Mouse (Mus musculus) limb, embryonic 13.5 days (tissue): Measurements from ENCODE around the gene Gli2. TPM values are rescaled to one million over a fixed set of nuclear protein-coding genes. Genes with fewer than 3 reads are reported as not detected.

Source experiments
- ATAC-seq: fragments of 200-750 bp; cut with Nextera tagmentation; 2 replicates; pipeline ENCODE4 v1.8.0; 2017; ENCODE audit warnings: low read depth, moderate number of reproducible peaks, moderate TSS enrichment; ENCODE audit not compliant: low FRiP score
- H3K27ac ChIP-seq: fragments of 300-500 bp; sonication (generic); 2 replicates; pipeline ENCODE4 v1.5.1; 2015; ENCODE audit warnings: inconsistent platforms, mild to moderate bottlenecking, moderate library complexity
- H3K27me3 ChIP-seq: fragments of 300-500 bp; sonication (generic); 2 replicates; pipeline ENCODE4 v1.6.1; 2015; ENCODE audit warnings: mild to moderate bottlenecking, inconsistent platforms
- H3K36me3 ChIP-seq: fragments of 300-500 bp; sonication (generic); 2 replicates; pipeline ENCODE4 v1.6.1; 2015; ENCODE audit warnings: inconsistent platforms, mild to moderate bottlenecking, moderate library complexity
- H3K4me1 ChIP-seq: fragments of 300-500 bp; sonication (generic); 2 replicates; pipeline ENCODE4 v1.6.1; 2015; ENCODE audit warnings: inconsistent platforms
- H3K4me2 ChIP-seq: fragments of 300-500 bp; sonication (generic); replicated peaks from 2 replicates; pipeline ENCODE4 v1.6.1; 2015; ENCODE audit warnings: inconsistent platforms, mild to moderate bottlenecking, moderate library complexity
- H3K4me3 ChIP-seq: fragments of 300-500 bp; sonication (generic); 2 replicates; pipeline ENCODE4 v1.5.1; 2015; ENCODE audit warnings: moderate library complexity, mild to moderate bottlenecking, inconsistent platforms
- H3K9ac ChIP-seq: fragments of 300-500 bp; sonication (generic); 2 replicates; pipeline ENCODE4 v1.6.1; 2015; ENCODE audit warnings: mild to moderate bottlenecking, inconsistent platforms
- H3K9me3 ChIP-seq: fragments of 300-500 bp; sonication (generic); 2 replicates; pipeline ENCODE4 v1.6.1; 2016; ENCODE audit warnings: inconsistent platforms
- WGBS: fragments of 180-500 bp; shearing (Covaris S2); methylation state at CpG from one replicate; pipeline ENCODE4 v1.1.7; 2015; 5-methylcytosine and 5-hydroxymethylcytosine counted together
- polyA plus RNA-seq: library from polyadenylated mRNA; unstranded; fragments of >200 nt; fragmentation: Nextera tagmentation; extraction: Ambion mirVana; gene quantifications from 2 replicates; pipeline ENCODE4 v1.2.1, GENCODE M21; 2015

The Gli2 gene
- polyA plus RNA-seq, 1 experiment from 2014 or later, result 18.2 TPM

- Histone ChIP-seq H3K9me3 (no peaks in the 10 kb centered on the region), H3K27me3 (no peaks in the 10 kb centered on the region), H3K4me3 (no peak overlapping the region), H3K9ac (no peak overlapping the region), H3K36me3 (peaks cover 93% of the 10 kb centered on the region), H3K27ac (no peak overlapping the region), H3K4me2 (no peak overlapping the region), H3K4me1 (no peaks in the 10 kb centered on the region)
- peak; percentile 51; the same call in 1 of the 2 replicates for ATAC-seq
- WGBS, result 58% methylated on average over 9 of the region's 9 CpGs
Measured at GRCm38 (mm10) chr1:118864735-118865134, 188.7 kb downstream of the Gli2 start.

DNA sequence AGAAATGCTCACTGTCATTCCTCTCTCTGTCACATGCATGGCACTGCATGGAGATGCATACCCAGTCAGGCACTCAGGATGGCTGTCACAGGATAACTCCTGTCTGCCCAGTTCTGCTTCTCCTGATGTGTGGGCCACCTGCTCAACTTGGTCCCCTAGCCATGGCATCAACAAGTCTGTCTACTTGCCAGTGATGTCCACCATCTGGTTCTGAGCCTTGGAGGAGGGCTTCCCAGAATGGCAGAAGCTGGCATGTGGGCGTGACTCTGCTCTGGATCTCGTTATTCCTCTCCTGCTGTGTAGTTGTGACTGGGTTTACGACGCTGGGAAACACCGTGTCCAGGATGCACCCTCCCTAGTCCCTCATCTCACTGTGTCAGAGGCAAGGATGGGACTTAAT lies 189.4 kb downstream of the Gli2 start:
- H3K27ac ChIP-seq, result no peak overlapping the region
- 46% methylated on average over 5 of the region's 5 CpGs for WGBS
- H3K27me3 ChIP-seq, result no peaks in the 10 kb centered on the region
- H3K4me3 ChIP-seq, result no peak overlapping the region
- no peaks in the 10 kb centered on the region for H3K9me3 ChIP-seq
- peaks cover 93% of the 10 kb centered on the region for H3K36me3 ChIP-seq
- H3K9ac ChIP-seq, result no peak overlapping the region
- no peak overlapping the region for H3K4me2 ChIP-seq
- H3K4me1 ChIP-seq, result no peaks in the 10 kb centered on the region
- no peak for ATAC-seq

GRCm38 (mm10) chr1:118858101-118858500 lies 195.3 kb downstream of the Gli2 start:
- H3K27me3 ChIP-seq, result no peaks in the 10 kb centered on the region
- 31% methylated on average over 9 of the region's 9 CpGs for WGBS
- H3K4me2 ChIP-seq, result no peak overlapping the region
- H3K9me3 ChIP-seq, result no peaks in the 10 kb centered on the region
- H3K4me1 ChIP-seq, result no peaks in the 10 kb centered on the region
- H3K9ac ChIP-seq, result no peak overlapping the region
- no peak overlapping the region for H3K4me3 ChIP-seq
- peaks cover 88% of the 10 kb centered on the region for H3K36me3 ChIP-seq
- no peak overlapping the region for H3K27ac ChIP-seq
- ATAC-seq, result no peak

- no peak overlapping the region for H3K9ac ChIP-seq
- no peak overlapping the region for H3K27ac ChIP-seq
- peaks cover 21% of the 10 kb centered on the region for H3K4me1 ChIP-seq
- H3K36me3 ChIP-seq, result peaks cover 34% of the 10 kb centered on the region
- H3K27me3 ChIP-seq, result no peaks in the 10 kb centered on the region; the same call in 1 of the 2 replicates
- H3K4me2 ChIP-seq, result no peak overlapping the region
- no peak for ATAC-seq
- H3K4me3 ChIP-seq, result no peak overlapping the region
- WGBS, result 70% methylated on average over 5 of the region's 5 CpGs
- no peaks in the 10 kb centered on the region for H3K9me3 ChIP-seq
Measured at GRCm38 (mm10) chr1:118830658-118831057, 222.8 kb downstream of the Gli2 start.

DNA sequence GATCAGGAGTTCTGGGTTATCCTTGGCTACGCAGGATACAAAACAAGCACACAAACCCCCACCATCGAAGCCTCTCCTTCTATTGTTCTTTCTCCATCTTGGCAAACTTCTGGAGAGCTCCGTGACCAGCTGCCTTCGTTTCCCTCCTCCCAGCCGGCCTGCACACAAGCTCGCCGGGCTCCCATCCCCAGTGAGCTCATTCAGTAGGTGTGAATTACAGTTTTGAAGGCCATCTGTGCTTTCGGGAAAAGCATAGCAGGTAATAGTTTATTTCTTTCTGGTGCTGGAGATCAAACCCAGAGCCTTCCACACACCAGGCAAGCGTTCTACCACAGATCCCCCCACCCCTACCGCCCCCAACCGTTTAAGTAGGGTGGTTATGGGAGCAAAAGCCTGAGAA lies 226.8 kb downstream of the Gli2 start:
- Histone ChIP-seq H3K9me3 (no peaks in the 10 kb centered on the region), H3K4me2 (0 out of 2 replicates have a peak overlapping the region, but pooled peaks have one; percentile 52), H3K27ac (peak overlapping the region; percentile 94), H3K9ac (no peak overlapping the region), H3K27me3 (no peaks in the 10 kb centered on the region; the same call in 1 of the 2 replicates), H3K4me3 (no peak overlapping the region), H3K4me1 (peaks cover 49% of the 10 kb centered on the region), H3K36me3 (no peaks in the 10 kb centered on the region)
- ATAC-seq, result peak; percentile 42
- WGBS, result 27% methylated on average over 11 of the region's 11 CpGs

GRCm38 (mm10) chr1:118825467-118826219 lies 227.8 kb downstream of the Gli2 start:
- peak; percentile 91 for ATAC-seq
- no peaks in the 10 kb centered on the region; the same call in 1 of the 2 replicates for H3K27me3 ChIP-seq
- H3K9ac ChIP-seq, result no peak overlapping the region
- WGBS, result 11% methylated on average over 31 of the region's 31 CpGs
- peak overlapping the region; percentile 94 for H3K27ac ChIP-seq
- peaks cover 49% of the 10 kb centered on the region for H3K4me1 ChIP-seq
- no peaks in the 10 kb centered on the region for H3K36me3 ChIP-seq
- peak overlapping the region; percentile 0; the same call in 1 of the 2 replicates for H3K4me3 ChIP-seq
- peak overlapping the region; percentile 52 for H3K4me2 ChIP-seq
- H3K9me3 ChIP-seq, result no peaks in the 10 kb centered on the region; the same call in none of the 2 replicates

DNA sequence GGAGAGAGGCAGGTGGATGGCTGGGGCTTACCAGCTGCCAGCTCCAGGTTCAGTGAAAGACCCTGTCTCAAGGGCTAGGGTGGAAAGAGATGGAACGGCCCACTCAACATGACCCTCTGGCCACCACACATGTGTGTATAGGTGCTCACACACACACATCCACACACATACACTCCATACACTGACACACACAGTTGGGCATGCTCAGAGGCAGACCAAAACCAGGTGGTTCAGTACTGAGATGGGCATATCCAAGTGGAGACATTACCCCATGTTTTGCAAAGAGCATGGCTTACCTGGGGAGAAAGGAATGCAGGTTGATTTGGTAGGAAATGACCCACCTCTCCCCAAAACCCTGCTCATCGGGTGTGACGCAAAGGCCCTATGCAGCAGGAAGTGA lies 228.4 kb downstream of the Gli2 start:
- peaks cover under 1% of the 10 kb centered on the region for H3K9me3 ChIP-seq
- no peak overlapping the region for H3K4me3 ChIP-seq
- peak overlapping the region; percentile 52 for H3K4me2 ChIP-seq
- no peaks in the 10 kb centered on the region; the same call in 1 of the 2 replicates for H3K27me3 ChIP-seq
- H3K4me1 ChIP-seq, result peaks cover 49% of the 10 kb centered on the region
- H3K27ac ChIP-seq, result peak overlapping the region; percentile 94
- no peak for ATAC-seq
- no peak overlapping the region for H3K9ac ChIP-seq
- WGBS, result 22% methylated on average over 3 of the region's 3 CpGs
- H3K36me3 ChIP-seq, result no peaks in the 10 kb centered on the region

GRCm38 (mm10) chr1:118822258-118822657 lies 231.2 kb downstream of the Gli2 start:
- H3K4me3 ChIP-seq, result no peak overlapping the region
- H3K27ac ChIP-seq, result no peak overlapping the region
- H3K36me3 ChIP-seq, result no peaks in the 10 kb centered on the region
- peaks cover 11% of the 10 kb centered on the region for H3K9me3 ChIP-seq
- no peak for ATAC-seq
- no peak overlapping the region for H3K4me2 ChIP-seq
- no peak overlapping the region for H3K9ac ChIP-seq
- H3K4me1 ChIP-seq, result peaks cover 45% of the 10 kb centered on the region
- WGBS, result 96% methylated on average over 2 of the region's 2 CpGs
- H3K27me3 ChIP-seq, result no peaks in the 10 kb centered on the region

DNA sequence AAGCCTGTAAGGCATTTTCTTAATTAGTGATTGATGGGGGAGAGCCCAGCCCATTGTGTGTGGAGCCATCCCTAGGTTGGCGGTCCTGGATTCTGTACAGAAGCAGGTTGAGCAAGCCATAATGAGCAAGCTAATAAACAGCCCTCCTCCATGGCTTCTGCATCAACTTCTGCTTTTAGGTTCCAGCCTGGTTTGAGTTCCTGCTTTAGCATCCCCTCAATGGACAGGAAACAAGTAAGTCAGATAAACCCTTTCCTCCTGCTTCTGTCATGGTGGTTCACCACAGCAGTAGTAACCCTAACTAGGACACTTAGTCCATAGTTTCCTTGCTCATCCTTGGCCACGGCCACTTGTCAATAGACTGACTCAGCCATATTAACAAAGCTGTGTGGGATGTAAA lies 238.4 kb downstream of the Gli2 start:
- no peak for ATAC-seq
- 93% methylated on average over 2 of the region's 2 CpGs for WGBS
- H3K36me3 ChIP-seq, result no peaks in the 10 kb centered on the region
- H3K9me3 ChIP-seq, result peaks cover 15% of the 10 kb centered on the region
- no peak overlapping the region for H3K9ac ChIP-seq
- H3K4me1 ChIP-seq, result peaks cover 3% of the 10 kb centered on the region; the same call in 1 of the 2 replicates
- H3K4me3 ChIP-seq, result no peak overlapping the region
- no peaks in the 10 kb centered on the region for H3K27me3 ChIP-seq
- no peak overlapping the region for H3K4me2 ChIP-seq
- no peak overlapping the region for H3K27ac ChIP-seq

DNA sequence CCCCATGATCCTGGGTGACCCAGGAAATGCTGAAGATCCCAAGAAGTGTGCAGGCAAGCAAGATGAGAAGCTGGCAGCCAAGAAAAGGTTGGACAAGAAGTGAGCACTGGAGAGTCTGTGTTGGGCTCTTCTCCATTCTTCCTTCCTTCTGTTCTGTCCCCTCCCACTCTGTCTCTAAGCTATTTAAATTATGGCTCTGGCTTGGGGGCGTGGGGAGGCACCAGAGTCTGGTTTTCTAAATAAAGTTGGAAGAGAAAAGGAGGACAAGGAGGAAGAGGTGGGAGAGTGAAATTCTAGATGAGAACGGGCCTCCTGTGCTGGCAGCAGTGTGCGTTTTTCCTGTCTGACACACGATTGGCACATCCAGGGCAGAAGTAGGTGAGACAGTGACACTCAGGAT lies 243.1 kb downstream of the Gli2 start:
- H3K27me3 ChIP-seq, result no peaks in the 10 kb centered on the region
- no peak overlapping the region for H3K4me3 ChIP-seq
- 67% methylated on average over 4 of the region's 4 CpGs for WGBS
- H3K27ac ChIP-seq, result no peak overlapping the region
- H3K4me2 ChIP-seq, result no peak overlapping the region
- H3K36me3 ChIP-seq, result no peaks in the 10 kb centered on the region
- peaks cover 5% of the 10 kb centered on the region for H3K9me3 ChIP-seq
- H3K9ac ChIP-seq, result no peak overlapping the region
- no peak for ATAC-seq
- peaks cover 6% of the 10 kb centered on the region for H3K4me1 ChIP-seq

DNA sequence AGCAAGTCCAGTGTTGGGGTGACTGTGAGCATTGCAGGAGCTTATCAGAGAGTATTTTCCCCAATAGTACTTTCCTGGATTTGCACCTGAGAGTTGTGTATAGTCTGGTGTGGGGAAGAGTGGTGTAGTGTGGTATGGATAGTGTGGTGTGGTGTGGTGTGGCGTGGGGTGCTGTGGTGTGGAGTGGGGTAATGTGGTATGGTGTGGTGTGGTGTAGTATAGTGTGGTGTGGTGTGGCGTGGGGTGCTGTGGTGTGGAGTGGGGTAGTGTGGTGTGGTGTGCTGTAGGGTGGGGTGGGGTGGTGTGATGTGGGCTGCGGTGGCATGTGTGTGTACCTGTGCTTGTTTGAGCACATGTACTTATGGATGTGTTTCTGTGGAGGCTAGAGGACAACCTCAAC lies 246.7 kb downstream of the Gli2 start:
- no peak for ATAC-seq
- WGBS, result 95% methylated on average over 3 of the region's 3 CpGs
- no peak overlapping the region for H3K27ac ChIP-seq

GRCm38 (mm10) chr1:118802166-118802565 lies 251.3 kb downstream of the Gli2 start:
- 85% methylated on average over 5 of the region's 5 CpGs for WGBS

More for the DNA sequence above, 246.7 kb downstream of the Gli2 start:
- Histone ChIP-seq H3K36me3 (no peaks in the 10 kb centered on the region), H3K4me2 (no peak overlapping the region), H3K27me3 (no peaks in the 10 kb centered on the region), H3K4me3 (no peak overlapping the region), H3K9ac (no peak overlapping the region), H3K4me1 (peaks cover 17% of the 10 kb centered on the region), H3K9me3 (peaks cover 1% of the 10 kb centered on the region; the same call in 1 of the 2 replicates)

More at GRCm38 (mm10) chr1:118802166-118802565, 251.3 kb downstream of the Gli2 start:
- no peak overlapping the region for H3K9ac ChIP-seq
- no peaks in the 10 kb centered on the region for H3K36me3 ChIP-seq
- peaks cover 2% of the 10 kb centered on the region; the same call in 1 of the 2 replicates for H3K9me3 ChIP-seq
- no peak overlapping the region for H3K27ac ChIP-seq
- no peak for ATAC-seq
- H3K4me1 ChIP-seq, result peaks cover 40% of the 10 kb centered on the region
- no peak overlapping the region for H3K4me2 ChIP-seq
- no peak overlapping the region for H3K4me3 ChIP-seq
- no peaks in the 10 kb centered on the region for H3K27me3 ChIP-seq
